Mouse (Mus musculus): ENCODE results near the gene Cox7c.
"Not testable (repeated sequence)": the region's sequence is repeated elsewhere in the genome, so short reads cannot be mapped to it uniquely, and the experiment has no call there.

Cox7c gene

DNA sequence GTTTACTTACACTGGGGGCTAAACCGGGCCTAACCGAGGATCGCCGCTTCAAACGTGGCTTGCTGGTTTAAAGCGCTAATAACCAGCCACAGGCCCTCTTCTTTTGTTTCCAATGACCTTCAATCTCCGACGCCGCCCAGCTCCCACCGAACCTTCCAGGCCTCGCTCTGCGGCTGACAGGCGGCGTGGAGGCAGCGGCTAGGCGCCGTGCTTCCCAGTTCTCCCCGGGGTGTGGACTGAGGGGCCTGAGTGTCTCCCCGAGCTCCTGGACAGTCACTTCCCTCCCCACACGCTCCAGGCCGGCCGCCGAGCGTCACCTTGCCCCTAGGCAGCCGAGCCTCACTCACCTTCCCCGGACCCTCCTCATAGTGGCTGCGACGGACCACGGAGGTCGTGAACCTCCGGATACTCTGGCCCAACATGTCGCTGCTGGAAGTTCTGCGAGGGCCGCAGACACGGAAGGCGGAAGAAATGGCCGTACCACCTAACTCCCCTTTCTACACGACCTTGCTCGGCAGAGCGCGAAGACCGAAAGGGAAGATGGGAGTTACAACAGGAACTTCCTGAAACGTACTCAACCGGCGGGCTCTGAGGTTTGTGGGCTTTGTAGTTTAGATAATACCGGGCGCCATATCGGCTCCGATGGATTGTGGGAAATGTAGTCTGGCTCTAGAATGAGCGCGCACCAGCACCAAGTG, at the start of gene Cox7c:
Gene Cox7c, minus strand, starts transcription at position 651 of the 698 bp plus-strand sequence.
- peak; percentile 85 for DNase-seq (ENCODE audit: low spot score)

DNA sequence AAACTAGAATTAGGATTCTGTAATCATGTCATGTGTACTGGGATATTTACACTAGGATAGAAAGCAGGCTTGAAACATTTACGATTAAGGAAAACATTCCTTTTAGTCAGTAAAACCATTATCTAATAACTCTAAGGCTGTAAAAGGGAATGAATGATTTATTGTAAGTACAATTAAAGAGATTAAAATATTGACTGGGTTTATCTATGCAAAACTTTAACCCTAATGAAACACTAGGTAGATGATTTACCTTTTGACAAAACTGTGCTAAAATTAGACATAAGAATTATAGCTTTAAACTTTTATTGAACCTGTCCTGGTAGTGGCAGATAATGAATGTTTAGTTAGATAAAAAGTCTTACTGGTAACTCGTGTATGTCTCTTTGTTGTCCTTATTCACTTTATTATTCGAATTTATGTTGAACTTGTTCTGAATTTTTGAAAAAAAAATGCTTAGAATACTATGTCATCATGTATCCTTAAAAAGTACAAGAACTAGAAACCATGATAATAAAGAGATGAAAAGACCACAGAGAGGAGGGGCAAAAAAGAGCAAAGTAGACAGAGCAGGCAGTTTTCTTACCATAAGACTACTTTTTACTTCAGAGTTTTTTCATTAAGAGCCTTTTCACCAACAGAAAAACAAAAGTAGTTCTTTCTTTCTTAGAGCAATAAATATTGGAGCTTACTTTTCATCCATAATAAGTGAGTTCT, 21.5 kb upstream of the Cox7c start:
- DNase-seq (ENCODE audit: low spot score) = no peak

DNA sequence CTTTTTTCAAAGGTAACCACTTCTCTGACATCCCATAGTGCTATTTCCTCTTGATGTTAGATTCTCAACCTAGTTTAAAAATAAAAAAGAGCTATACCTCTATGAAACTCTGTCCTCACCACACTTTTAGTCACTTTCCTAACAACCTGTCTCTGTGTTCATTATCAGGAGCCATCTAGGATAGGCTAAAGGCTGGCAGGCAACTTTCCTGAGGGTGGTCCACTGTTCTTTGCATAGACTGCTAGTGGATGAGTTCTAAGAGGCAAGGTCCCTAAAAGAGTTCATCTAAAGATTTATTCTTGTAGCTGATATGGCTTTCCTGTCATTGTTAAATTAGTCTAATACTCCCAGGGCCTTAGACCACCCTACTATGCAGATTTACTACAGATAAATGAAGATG, 20.8 kb upstream of the Cox7c start:
- no peak for DNase-seq (ENCODE audit: low spot score)

DNA sequence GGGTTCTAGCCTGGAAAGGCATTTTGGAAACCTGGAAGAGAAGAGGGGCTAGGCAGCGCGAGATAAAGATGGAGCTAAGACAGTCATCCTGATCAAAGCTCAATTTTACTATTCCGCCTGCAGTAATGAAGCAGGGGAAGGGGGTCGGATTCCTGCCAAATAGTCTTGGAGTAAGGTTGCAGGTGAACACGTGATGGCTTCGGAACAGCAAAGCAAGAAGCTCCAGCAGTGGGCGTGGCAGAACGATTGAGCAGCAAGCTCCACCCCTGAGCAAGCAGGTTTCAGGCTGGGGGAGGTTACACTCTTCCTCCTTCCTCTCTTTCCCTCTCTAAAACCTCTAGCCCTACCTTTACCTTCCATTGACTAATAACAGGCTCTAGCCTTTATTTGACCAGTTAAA, 7.4 kb upstream of the Cox7c start:
- DNase-seq (ENCODE audit: low spot score) = not testable (repeated sequence)

DNA sequence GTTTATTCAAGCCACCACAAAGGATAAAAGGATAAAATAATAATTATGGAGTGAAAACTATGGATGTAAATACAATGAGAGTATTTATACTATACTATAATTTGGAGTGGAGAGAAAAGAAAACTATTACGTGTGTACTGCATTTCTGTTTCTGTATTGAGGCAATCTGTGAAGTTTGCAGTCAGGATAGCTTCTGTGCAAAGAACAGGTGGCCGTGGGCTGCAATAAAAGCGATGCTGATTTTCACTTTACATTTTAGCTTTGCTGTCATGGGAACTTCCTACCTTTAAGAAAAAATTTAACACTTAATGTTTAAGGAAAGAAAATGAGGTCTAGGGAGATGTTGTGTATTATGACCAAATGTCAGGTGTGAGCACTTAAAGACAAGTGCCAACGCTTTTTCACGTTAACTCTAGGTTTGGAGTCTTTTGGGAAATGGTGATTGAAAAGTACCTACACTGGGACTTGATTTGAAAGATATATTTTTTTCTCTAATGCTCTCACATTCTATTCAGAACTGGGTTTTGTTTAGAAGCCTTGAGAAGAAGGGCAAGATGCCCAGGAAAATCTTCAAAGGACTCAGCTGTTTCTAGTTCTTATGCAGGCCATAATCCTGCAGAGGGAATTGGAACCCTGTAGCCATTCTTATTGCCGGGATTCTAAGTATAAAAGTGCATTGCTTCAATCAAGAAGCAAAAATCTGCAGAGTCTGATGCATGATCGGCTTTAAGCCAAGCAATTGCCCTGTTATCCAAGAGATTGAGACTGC, 41.6 kb downstream of the Cox7c start:
- no peak for DNase-seq (ENCODE audit: low spot score)

Measured in c-Kit-positive CD71-positive TER-119-positive erythroid progenitor cells, embryonic 14.5 days (primary cell).